Mouse (Mus musculus): ENCODE measurements around the gene Gnptab. TPM values are rescaled to one million over a fixed set of nuclear protein-coding genes. Genes with fewer than 3 reads are reported as not detected.

Gnptab gene
- polyA plus RNA-seq, 1 experiment from 2014 or later: 6.8 TPM

- Histone ChIP-seq H3K4me2 (no peak overlapping the region), H3K36me3 (peaks cover 45% of the 10 kb centered on the region), H3K27ac (replicated peaks) (no peak overlapping the region), H3K4me1 (peaks cover 13% of the 10 kb centered on the region), H3K27me3 (replicated peaks) (no peaks in the 10 kb centered on the region), H3K9me3 (no peaks in the 10 kb centered on the region), H3K9ac (no peak overlapping the region), H3K4me3 (no peak overlapping the region)
- 83% methylated on average over 5 of the region's 5 CpGs for WGBS
- no peak for ATAC-seq (ENCODE audit: extremely low read depth, insufficient number of reproducible peaks, low FRiP score, low TSS enrichment)
These were observed 38.8 kb downstream of the Gnptab start for GRCm38 (mm10) chr10:88417686-88418085.

GRCm38 (mm10) chr10:88420141-88420541, 41.2 kb downstream of the Gnptab start:
- Histone ChIP-seq H3K4me1 (peaks cover 13% of the 10 kb centered on the region), H3K4me2 (no peak overlapping the region), H3K36me3 (peaks cover 43% of the 10 kb centered on the region), H3K27me3 (replicated peaks) (no peaks in the 10 kb centered on the region), H3K9me3 (no peaks in the 10 kb centered on the region), H3K4me3 (no peak overlapping the region), H3K9ac (no peak overlapping the region), H3K27ac (replicated peaks) (no peak overlapping the region)
- no peak for ATAC-seq (ENCODE audit: extremely low read depth, insufficient number of reproducible peaks, low FRiP score, low TSS enrichment)
- 77% methylated on average over 11 of the region's 11 CpGs for WGBS

DNA sequence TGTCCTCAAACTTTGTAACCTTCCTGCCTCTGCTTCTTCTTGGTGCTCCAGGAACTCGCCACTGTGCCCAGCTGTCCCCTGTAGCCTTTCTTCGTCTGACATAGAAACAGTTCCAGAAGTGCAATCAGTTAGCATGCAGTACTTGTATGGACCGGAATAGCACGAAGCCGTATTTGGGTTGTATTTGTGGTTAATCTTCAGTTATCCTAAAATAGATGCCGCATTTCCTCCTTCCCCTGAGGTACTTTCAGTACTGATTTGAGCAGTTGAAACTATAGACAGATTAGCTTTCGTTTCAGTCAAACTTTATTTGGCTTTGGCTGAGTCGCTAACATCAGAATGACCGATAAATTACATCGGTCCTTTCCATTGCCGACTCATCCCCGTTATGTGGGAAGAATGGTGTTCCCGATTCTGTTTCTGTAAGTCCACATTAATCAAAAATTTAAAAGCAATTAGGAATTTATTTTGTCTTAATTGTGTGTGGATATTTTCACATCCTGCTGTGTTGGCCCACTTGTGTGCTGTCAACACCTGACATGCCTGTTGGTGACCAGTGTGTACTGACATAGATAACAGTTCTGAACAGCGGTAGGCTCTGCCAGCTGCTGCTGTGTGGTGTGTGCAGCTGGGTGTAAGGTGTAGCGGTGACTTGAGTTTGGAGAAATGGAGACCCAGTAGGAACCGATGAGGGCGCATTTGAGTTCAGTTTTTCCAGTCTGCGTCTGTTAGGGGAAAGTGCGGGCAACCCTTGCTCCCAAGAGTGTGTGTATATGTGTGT, 41.9 kb downstream of the Gnptab start:
- WGBS: 73% methylated on average over 19 of the region's 19 CpGs
- ATAC-seq (ENCODE audit: extremely low read depth, insufficient number of reproducible peaks, low FRiP score, low TSS enrichment): no peak

DNA sequence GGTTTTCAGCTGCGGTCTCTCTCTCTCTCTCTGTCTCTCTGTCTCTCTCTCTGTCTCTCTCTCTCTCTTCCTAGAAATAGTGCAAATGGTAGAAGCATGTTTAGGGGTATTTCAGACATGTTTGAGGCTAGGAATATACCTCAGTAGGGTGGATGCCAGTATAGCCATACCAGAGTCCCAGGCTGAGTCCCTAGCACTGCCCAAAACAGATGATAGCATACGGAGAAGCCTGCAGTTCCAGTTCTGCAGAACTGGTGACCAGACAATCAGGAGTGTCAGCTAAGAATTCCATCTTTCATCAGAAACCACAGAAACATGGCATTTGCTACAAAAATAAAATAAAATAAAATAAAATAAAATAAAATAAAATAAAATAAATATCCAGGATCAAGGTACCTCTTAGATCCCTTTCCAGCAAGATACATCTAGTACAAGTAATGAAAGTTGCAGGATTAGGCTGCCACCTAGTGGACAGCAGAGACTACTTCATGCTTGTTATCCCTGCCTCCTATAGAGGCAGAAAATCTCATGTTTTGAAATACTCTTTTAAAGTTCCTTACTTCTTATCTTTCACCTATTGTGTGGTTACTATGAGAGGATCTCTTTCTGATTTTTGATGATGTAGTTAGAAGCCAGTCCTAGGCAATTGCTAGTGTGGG, 47.4 kb downstream of the Gnptab start:
- ATAC-seq (ENCODE audit: extremely low read depth, insufficient number of reproducible peaks, low FRiP score, low TSS enrichment): no peak
- H3K4me2 ChIP-seq: no peak overlapping the region
- H3K4me1 ChIP-seq: peaks cover 5% of the 10 kb centered on the region
- peaks cover 28% of the 10 kb centered on the region for H3K36me3 ChIP-seq
- H3K9me3 ChIP-seq: no peaks in the 10 kb centered on the region
- H3K4me3 ChIP-seq: no peak overlapping the region
- H3K9ac ChIP-seq: no peak overlapping the region
- no peaks in the 10 kb centered on the region for H3K27me3 ChIP-seq (replicated peaks)
- H3K27ac ChIP-seq (replicated peaks): no peak overlapping the region
- 93% methylated on average over 2 of the region's 2 CpGs for WGBS

More for the DNA sequence above, 41.9 kb downstream of the Gnptab start:
- Histone ChIP-seq H3K4me1 (peaks cover 13% of the 10 kb centered on the region), H3K9ac (no peak overlapping the region), H3K36me3 (peaks cover 36% of the 10 kb centered on the region), H3K4me2 (no peak overlapping the region), H3K27me3 (replicated peaks) (no peaks in the 10 kb centered on the region), H3K4me3 (no peak overlapping the region), H3K27ac (replicated peaks) (no peak overlapping the region), H3K9me3 (no peaks in the 10 kb centered on the region)

- Histone ChIP-seq H3K36me3 (peaks cover 31% of the 10 kb centered on the region), H3K27ac (replicated peaks) (no peak overlapping the region), H3K4me2 (no peak overlapping the region), H3K9me3 (no peaks in the 10 kb centered on the region), H3K4me1 (no peaks in the 10 kb centered on the region), H3K4me3 (no peak overlapping the region), H3K9ac (no peak overlapping the region), H3K27me3 (replicated peaks) (no peaks in the 10 kb centered on the region)
- WGBS: 52% methylated on average over 5 of the region's 5 CpGs
- no peak for ATAC-seq (ENCODE audit: extremely low read depth, insufficient number of reproducible peaks, low FRiP score, low TSS enrichment)
These were observed 48.0 kb downstream of the Gnptab start for GRCm38 (mm10) chr10:88426896-88427295.

GRCm38 (mm10) chr10:88427998-88428397, 49.1 kb downstream of the Gnptab start:
- H3K9ac ChIP-seq: no peak overlapping the region
- H3K27ac ChIP-seq (replicated peaks): no peak overlapping the region
- no peak overlapping the region for H3K4me3 ChIP-seq
- H3K27me3 ChIP-seq (replicated peaks): no peaks in the 10 kb centered on the region
- ATAC-seq (ENCODE audit: extremely low read depth, insufficient number of reproducible peaks, low FRiP score, low TSS enrichment): no peak
- H3K4me2 ChIP-seq: no peak overlapping the region
- peaks cover 34% of the 10 kb centered on the region for H3K36me3 ChIP-seq
- no peaks in the 10 kb centered on the region for H3K4me1 ChIP-seq
- H3K9me3 ChIP-seq: no peaks in the 10 kb centered on the region
- WGBS: 90% methylated on average over 6 of the region's 6 CpGs

DNA sequence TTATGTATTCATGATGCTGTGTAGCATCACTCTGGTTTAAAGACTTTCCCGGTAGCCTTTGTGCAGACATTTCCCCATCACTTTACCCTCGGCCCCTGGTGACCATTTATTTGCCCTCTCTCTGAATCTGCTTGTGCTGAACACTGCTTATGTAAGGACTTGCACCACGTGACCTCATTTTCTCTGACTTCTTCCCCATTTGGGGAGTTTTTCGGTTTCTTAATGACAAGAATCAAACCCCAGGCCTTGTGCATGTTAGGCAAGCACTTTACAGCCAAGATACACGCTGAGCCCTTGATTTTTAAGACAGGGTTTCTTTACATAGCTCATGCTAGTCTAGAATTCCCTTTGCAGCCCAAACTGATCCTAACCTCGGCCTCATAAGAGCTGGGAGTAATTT, 62.3 kb downstream of the Gnptab start:
- Histone ChIP-seq H3K9me3 (0 out of 2 replicates have a peak, but pooled peaks cover 5% of the 10 kb centered on the region), H3K4me3 (no peak overlapping the region), H3K4me2 (no peak overlapping the region), H3K27ac (replicated peaks) (no peak overlapping the region), H3K27me3 (replicated peaks) (no peaks in the 10 kb centered on the region), H3K9ac (no peak overlapping the region), H3K36me3 (peaks cover 57% of the 10 kb centered on the region), H3K4me1 (no peaks in the 10 kb centered on the region)
- 70% methylated on average over 6 of the region's 6 CpGs for WGBS
- ATAC-seq (ENCODE audit: extremely low read depth, insufficient number of reproducible peaks, low FRiP score, low TSS enrichment): no peak

- Histone ChIP-seq H3K4me3 (no peak overlapping the region), H3K4me2 (no peak overlapping the region), H3K27ac (replicated peaks) (no peak overlapping the region), H3K4me1 (no peaks in the 10 kb centered on the region), H3K36me3 (peaks cover 8% of the 10 kb centered on the region), H3K9ac (no peak overlapping the region), H3K9me3 (no peaks in the 10 kb centered on the region), H3K27me3 (replicated peaks) (no peaks in the 10 kb centered on the region)
- ATAC-seq (ENCODE audit: extremely low read depth, insufficient number of reproducible peaks, low FRiP score, low TSS enrichment): no peak
- 67% methylated on average over 2 of the region's 2 CpGs for WGBS
These were observed 72.3 kb downstream of the Gnptab start for GRCm38 (mm10) chr10:88451221-88451620.

DNA sequence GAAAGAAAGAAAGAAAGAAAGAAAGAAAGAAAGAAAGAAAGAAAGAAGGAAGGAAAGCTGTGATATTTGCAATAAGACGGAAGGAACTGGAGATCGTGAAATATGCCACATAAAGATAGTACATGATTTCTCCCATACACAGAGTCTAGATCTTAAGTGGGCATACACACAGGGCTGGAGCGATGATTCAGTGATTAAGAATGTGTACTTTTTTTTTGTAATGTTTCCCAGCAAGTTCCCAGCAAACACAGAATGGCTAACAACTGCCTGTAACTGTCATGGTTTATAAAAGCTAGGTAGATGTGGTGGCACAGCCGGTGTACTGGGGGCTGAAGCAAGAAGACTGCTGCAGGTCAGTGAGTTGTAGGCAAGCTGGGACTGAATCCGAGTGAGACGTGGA, 73.1 kb downstream of the Gnptab start:
- Histone ChIP-seq H3K4me3 (no peak overlapping the region), H3K9me3 (no peaks in the 10 kb centered on the region), H3K36me3 (peaks cover under 1% of the 10 kb centered on the region; the same call in 1 of the 2 replicates), H3K27me3 (replicated peaks) (no peaks in the 10 kb centered on the region), H3K27ac (replicated peaks) (no peak overlapping the region), H3K4me2 (no peak overlapping the region), H3K9ac (no peak overlapping the region), H3K4me1 (no peaks in the 10 kb centered on the region)
- WGBS: 72% methylated on average over 6 of the region's 6 CpGs
- ATAC-seq (ENCODE audit: extremely low read depth, insufficient number of reproducible peaks, low FRiP score, low TSS enrichment): no peak

- no peaks in the 10 kb centered on the region for H3K9me3 ChIP-seq
- no peaks in the 10 kb centered on the region for H3K4me1 ChIP-seq
- H3K36me3 ChIP-seq: no peaks in the 10 kb centered on the region
- no peak overlapping the region for H3K27ac ChIP-seq (replicated peaks)
- H3K9ac ChIP-seq: no peak overlapping the region
- 36% methylated on average over 6 of the region's 6 CpGs for WGBS
- no peak overlapping the region for H3K4me3 ChIP-seq
- no peak overlapping the region for H3K4me2 ChIP-seq
- H3K27me3 ChIP-seq (replicated peaks): no peaks in the 10 kb centered on the region
- ATAC-seq (ENCODE audit: extremely low read depth, insufficient number of reproducible peaks, low FRiP score, low TSS enrichment): no peak
These were observed 78.9 kb downstream of the Gnptab start for GRCm38 (mm10) chr10:88457816-88458215.

- no peaks in the 10 kb centered on the region for H3K27me3 ChIP-seq (replicated peaks)
- H3K36me3 ChIP-seq: no peaks in the 10 kb centered on the region
- 66% methylated on average over 33 of the region's 33 CpGs for WGBS
- no peaks in the 10 kb centered on the region for H3K9me3 ChIP-seq
- no peak within 1 kb of the TSS for H3K9ac ChIP-seq
- no peak within 1 kb of the TSS for H3K27ac ChIP-seq (replicated peaks)
- no peak for ATAC-seq (ENCODE audit: extremely low read depth, insufficient number of reproducible peaks, low FRiP score, low TSS enrichment)
- H3K4me2 ChIP-seq: no peak within 1 kb of the TSS
- H3K4me3 ChIP-seq: no peak within 1 kb of the TSS
- no peaks in the 10 kb centered on the region for H3K4me1 ChIP-seq
These were observed 80.6 kb downstream of the Gnptab start, which contains the start of gene Sycp3 for GRCm38 (mm10) chr10:88459502-88459992. Sycp3 (plus strand) TSS chr10:88459569.
